34 mouse cellular contexts compared by ENCODE assay signal in genomic region chr13:24321313-24321712, GRCm38 (mm10). TPM values are rescaled to one million over a fixed set of nuclear protein-coding genes. Genes with fewer than 3 reads are reported as not detected.
"Had no signal": no experiment of that assay in that cellular context is flagged by ENCODE, and none has a peak within 500 bp of the region (broad histone marks: within the 10 kb centered on the region; RNA-seq: fewer than 3 reads in every experiment).

No protein-coding gene starts in this region.

- H3K4me1 ChIP-seq: limb, embryonic 10.5 days; limb, embryonic 12.5 days; limb, embryonic 13.5 days; limb, embryonic 15.5 days; liver, embryonic 12.5 days; liver, embryonic 13.5 days; liver, embryonic 15.5 days; lung, embryonic 15.5 days; midbrain, embryonic 13.5 days; midbrain, embryonic 15.5 days; neural tube, embryonic 12.5 days; neural tube, embryonic 13.5 days had no signal

- H3K9me3 ChIP-seq: limb, embryonic 10.5 days; limb, embryonic 12.5 days; limb, embryonic 13.5 days; limb, embryonic 15.5 days; liver, embryonic 12.5 days; liver, embryonic 13.5 days; liver, embryonic 15.5 days; lung, embryonic 15.5 days; megakaryocyte, embryonic 14.5 days; midbrain, embryonic 10.5 days; midbrain, embryonic 12.5 days; midbrain, embryonic 13.5 days; midbrain, embryonic 15.5 days; neural tube, embryonic 12.5 days; neural tube, embryonic 13.5 days had no signal

- DNase-seq: left cerebral cortex, postnatal 4 days; liver; liver, embryonic 13.5 days; liver, postnatal 0 days; lung, adult 18-20 months; lung, adult 2 months; lung, embryonic 14.5 days; lung, postnatal 10 days; lung, postnatal 14 days; lung, postnatal 36 days; lung, postnatal 4 days; midbrain, embryonic 14.5 days had no signal

- H3K4me2 ChIP-seq: limb, embryonic 12.5 days; limb, embryonic 13.5 days; limb, embryonic 15.5 days; liver, embryonic 11.5 days; liver, embryonic 12.5 days; liver, embryonic 13.5 days; liver, embryonic 15.5 days; lung, embryonic 14.5 days; lung, embryonic 15.5 days; midbrain, embryonic 11.5 days; midbrain, embryonic 12.5 days; midbrain, embryonic 13.5 days; midbrain, embryonic 15.5 days; neural tube, embryonic 12.5 days; neural tube, embryonic 13.5 days had no signal

- H3K4me3 ChIP-seq: limb, embryonic 10.5 days; limb, embryonic 12.5 days; limb, embryonic 13.5 days; limb, embryonic 15.5 days; liver, embryonic 12.5 days; liver, embryonic 13.5 days; liver, embryonic 15.5 days; lung, embryonic 15.5 days; megakaryocyte, embryonic 14.5 days; midbrain, embryonic 10.5 days; midbrain, embryonic 12.5 days; midbrain, embryonic 13.5 days; midbrain, embryonic 15.5 days; myocyte; neural tube, embryonic 12.5 days; neural tube, embryonic 13.5 days had no signal

- H3K27me3 ChIP-seq: limb, embryonic 12.5 days; limb, embryonic 13.5 days; limb, embryonic 15.5 days; liver, embryonic 13.5 days; lung, embryonic 15.5 days; megakaryocyte, embryonic 14.5 days; midbrain, embryonic 12.5 days; midbrain, embryonic 13.5 days; midbrain, embryonic 15.5 days; neural tube, embryonic 12.5 days; neural tube, embryonic 13.5 days had no signal

- H3K9ac ChIP-seq: limb, embryonic 12.5 days; limb, embryonic 13.5 days; limb, embryonic 15.5 days; liver, embryonic 12.5 days; liver, embryonic 13.5 days; liver, embryonic 14.5 days; liver, embryonic 15.5 days; liver, postnatal 0 days; lung, embryonic 14.5 days; lung, embryonic 15.5 days; midbrain, embryonic 12.5 days; midbrain, embryonic 13.5 days; midbrain, embryonic 15.5 days; neural tube, embryonic 12.5 days; neural tube, embryonic 13.5 days had no signal

- H3K36me3 ChIP-seq: limb, embryonic 10.5 days; limb, embryonic 12.5 days; limb, embryonic 13.5 days; limb, embryonic 15.5 days; liver, embryonic 12.5 days; liver, embryonic 13.5 days; liver, embryonic 15.5 days; lung, embryonic 15.5 days; midbrain, embryonic 10.5 days; midbrain, embryonic 12.5 days; midbrain, embryonic 13.5 days; midbrain, embryonic 15.5 days; neural tube, embryonic 12.5 days; neural tube, embryonic 13.5 days had no signal

- ATAC-seq: liver, embryonic 12.5 days; liver, postnatal 0 days; lung, postnatal 0 days; midbrain, embryonic 13.5 days; midbrain, embryonic 15.5 days; midbrain, embryonic 16.5 days had no signal

- H3K27ac ChIP-seq: limb, embryonic 10.5 days; limb, embryonic 12.5 days; limb, embryonic 13.5 days; limb, embryonic 15.5 days; liver, embryonic 12.5 days; liver, embryonic 13.5 days; liver, embryonic 14.5 days; liver, embryonic 15.5 days; lung, embryonic 15.5 days; macrophage; midbrain, embryonic 10.5 days; midbrain, embryonic 12.5 days; midbrain, embryonic 13.5 days; midbrain, embryonic 15.5 days; neural tube, embryonic 12.5 days; neural tube, embryonic 13.5 days had no signal

RNA-seq across cellular contexts. Expression of gene Carmil1, which starts 40.7 kb away (rescaled TPM):
- total RNA-seq: megakaryocyte-erythroid progenitor cell, adult 5-6 weeks had no signal
